Mouse (Mus musculus) spleen, adult 2 months (tissue): Measurements from ENCODE around the gene Il11ra1. TPM values are rescaled to one million over a fixed set of nuclear protein-coding genes. Genes with fewer than 3 reads are reported as not detected.
"Not testable (repeated sequence)": the region's sequence is repeated elsewhere in the genome, so short reads cannot be mapped to it uniquely, and the experiment has no call there.

Experiments
- DNase-seq, 2 experiments: peaks; one replicate each; pipeline versions ENCODE4 v3.0.0 to v3.0.0-alpha.2; 2012 to 2021; ENCODE audit warnings: low spot score in 2 of 2, low read depth in 1 of 2
- H3K27ac ChIP-seq: fragments of 200-500 bp; 2 replicates; pipeline ENCODE4 v1.5.1; 2012; ENCODE audit warnings: low read length, inconsistent platforms; ENCODE audit not compliant: insufficient read depth
- H3K27me3 ChIP-seq: fragments of 200-500 bp; 2 replicates; pipeline ENCODE4 v1.6.1; 2012; ENCODE audit warnings: mild to moderate bottlenecking, moderate library complexity, low read length, inconsistent platforms; ENCODE audit not compliant: control insufficient read depth, insufficient read depth
- H3K36me3 ChIP-seq: fragments of 200-500 bp; 2 replicates; pipeline ENCODE4 v1.6.1; 2012; ENCODE audit warnings: mild to moderate bottlenecking, low read length, inconsistent platforms; ENCODE audit not compliant: control insufficient read depth, insufficient read depth
- H3K4me1 ChIP-seq: fragments of 200-500 bp; 2 replicates; pipeline ENCODE4 v1.6.1; 2011; ENCODE audit warnings: inconsistent platforms; ENCODE audit not compliant: control insufficient read depth, insufficient read depth, insufficient read length
- H3K4me3 ChIP-seq: fragments of 200-500 bp; 2 replicates; pipeline ENCODE4 v1.5.1; 2011; ENCODE audit warnings: mild to moderate bottlenecking, inconsistent platforms; ENCODE audit not compliant: insufficient read depth, insufficient read length; ENCODE audit errors: extremely low read depth
- CTCF ChIP-seq: fragments of 200-500 bp; IDR thresholded peaks from 2 replicates; pipeline ENCODE4 v1.5.1; 2011; ENCODE audit warnings: mild to moderate bottlenecking, inconsistent platforms; ENCODE audit not compliant: insufficient read depth, insufficient read length, insufficient replicate concordance; ENCODE audit errors: extremely low read depth
- POLR2A ChIP-seq: fragments of 200-500 bp; IDR thresholded peaks from 2 replicates; pipeline ENCODE4 v1.6.1; 2011; ENCODE audit warnings: low read depth, low read length, inconsistent platforms
- WGBS: fragments of 180-500 bp; shearing (Covaris S2); methylation state at CpG from one replicate; pipeline ENCODE4 v1.1.7; 2018; 5-methylcytosine and 5-hydroxymethylcytosine counted together
- polyA plus RNA-seq: library from polyadenylated mRNA; depleted of rRNA; stranded (reverse); fragments of >200 nt; gene quantifications from 2 replicates; pipeline ENCODE4 v1.2.3, GENCODE M21; 2012

Gene Il11ra1
- polyA plus RNA-seq, 1 experiment, result 52.1 TPM

DNA sequence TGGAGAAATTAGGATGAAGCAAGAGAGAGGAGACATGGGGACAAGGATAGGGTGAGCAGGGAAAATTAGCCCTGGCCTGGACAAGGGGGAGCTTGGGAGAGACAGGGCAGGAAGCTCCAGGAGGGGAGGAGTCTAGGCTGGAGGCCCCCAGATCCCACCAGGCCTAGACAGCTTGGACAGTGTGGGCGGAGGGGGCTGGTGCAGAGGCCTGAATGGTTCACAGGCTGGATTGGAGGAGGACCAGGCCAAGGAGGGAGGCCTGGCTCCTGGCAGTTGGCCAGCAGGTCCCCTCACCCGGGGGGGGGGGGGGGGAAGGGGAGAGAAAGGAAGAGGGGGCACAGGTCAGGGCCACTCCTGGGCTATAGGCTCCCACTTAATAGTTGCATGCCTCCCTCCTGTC is 20.5 kb upstream of the Il11ra1 start:
- TF ChIP-seq POLR2A, result no peak
- TF ChIP-seq CTCF, result no peak
- no peak for DNase-seq
- Histone ChIP-seq H3K27ac (no peak overlapping the region), H3K4me3 (no peak overlapping the region), H3K36me3 (no peaks in the 10 kb centered on the region), H3K27me3 (no peaks in the 10 kb centered on the region), H3K4me1 (no peaks in the 10 kb centered on the region)
- 67% methylated on average over 2 of the region's 2 CpGs for WGBS

DNA sequence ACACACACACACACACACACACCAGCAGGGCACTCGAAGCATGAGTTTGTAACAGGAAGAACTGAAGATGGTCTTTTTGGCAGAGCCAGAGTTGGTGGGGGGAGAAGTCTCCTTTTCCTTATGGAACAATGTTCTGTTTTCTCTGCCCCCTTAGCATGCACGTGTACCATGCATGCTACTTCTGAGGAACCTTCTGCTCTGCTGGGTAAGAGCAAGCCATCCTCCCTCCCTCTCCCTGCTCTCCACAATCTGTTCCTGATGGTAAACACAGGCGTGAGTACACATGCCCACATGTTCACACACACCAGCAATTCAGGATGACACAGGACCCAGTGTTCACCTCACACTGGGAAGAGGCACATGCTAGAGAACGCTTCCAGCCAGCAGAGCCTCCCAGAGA is 18.6 kb upstream of the Il11ra1 start:
- no peaks in the 10 kb centered on the region for H3K27me3 ChIP-seq
- H3K27ac ChIP-seq, result no peak overlapping the region
- no peak for TF ChIP-seq POLR2A
- no peak for TF ChIP-seq CTCF

DNA sequence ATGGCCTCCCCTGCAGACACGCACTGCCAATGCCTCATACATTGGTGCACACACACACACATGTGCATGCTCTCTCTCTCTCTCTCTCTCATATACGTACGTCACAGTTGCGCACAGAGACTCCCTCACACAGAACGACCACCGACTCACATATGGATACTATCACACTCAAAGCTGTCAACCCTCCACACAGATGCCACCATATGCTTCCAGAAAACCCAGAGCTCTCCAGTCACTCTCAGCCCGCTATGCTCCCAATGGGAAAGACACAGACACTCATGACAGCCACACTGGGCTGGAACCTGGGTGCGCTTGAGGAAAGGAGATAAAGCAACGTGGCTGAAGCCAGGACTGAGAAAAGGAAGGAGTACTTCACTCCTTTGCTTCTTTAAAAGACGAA is 17.8 kb upstream of the Il11ra1 start:
- H3K27me3 ChIP-seq, result no peaks in the 10 kb centered on the region
- WGBS, result 74% methylated on average over 10 of the region's 10 CpGs
- TF ChIP-seq CTCF, result no peak
- no peak for TF ChIP-seq POLR2A
- H3K4me3 ChIP-seq, result no peak overlapping the region
- DNase-seq, result no peak
- no peaks in the 10 kb centered on the region for H3K36me3 ChIP-seq
- no peaks in the 10 kb centered on the region for H3K4me1 ChIP-seq
- H3K27ac ChIP-seq, result no peak overlapping the region

More for the DNA sequence above, 18.6 kb upstream of the Il11ra1 start:
- Histone ChIP-seq H3K36me3 (no peaks in the 10 kb centered on the region), H3K4me3 (no peak overlapping the region), H3K4me1 (no peaks in the 10 kb centered on the region)
- 45% methylated on average over 4 of the region's 4 CpGs for WGBS
- DNase-seq, result no peak

DNA sequence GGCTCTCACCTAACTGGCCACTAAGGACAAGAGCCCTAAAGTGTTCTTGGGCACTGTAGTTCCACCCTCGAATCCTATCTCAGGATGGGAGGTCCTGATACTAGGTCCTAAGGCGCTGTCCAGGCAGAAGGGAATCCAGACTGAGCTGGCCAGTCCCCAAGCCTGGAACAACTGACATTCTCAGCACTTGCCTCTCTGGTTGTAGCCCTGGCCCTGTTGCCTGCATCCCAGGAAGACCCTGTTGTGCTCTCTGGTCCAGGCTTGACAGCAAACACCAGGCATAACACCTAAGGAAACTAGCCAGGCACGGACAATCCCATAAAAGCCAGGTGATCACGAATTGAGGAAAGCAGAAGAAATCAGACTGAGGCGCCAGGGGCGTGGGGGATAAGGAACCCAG is 17.0 kb upstream of the Il11ra1 start:
- WGBS, result 29% methylated on average over 6 of the region's 6 CpGs
- Histone ChIP-seq H3K27me3 (no peaks in the 10 kb centered on the region), H3K27ac (no peak overlapping the region), H3K36me3 (no peaks in the 10 kb centered on the region), H3K4me1 (no peaks in the 10 kb centered on the region), H3K4me3 (no peak overlapping the region)
- no peak for DNase-seq
- TF ChIP-seq POLR2A (no peak), CTCF (no peak)

DNA sequence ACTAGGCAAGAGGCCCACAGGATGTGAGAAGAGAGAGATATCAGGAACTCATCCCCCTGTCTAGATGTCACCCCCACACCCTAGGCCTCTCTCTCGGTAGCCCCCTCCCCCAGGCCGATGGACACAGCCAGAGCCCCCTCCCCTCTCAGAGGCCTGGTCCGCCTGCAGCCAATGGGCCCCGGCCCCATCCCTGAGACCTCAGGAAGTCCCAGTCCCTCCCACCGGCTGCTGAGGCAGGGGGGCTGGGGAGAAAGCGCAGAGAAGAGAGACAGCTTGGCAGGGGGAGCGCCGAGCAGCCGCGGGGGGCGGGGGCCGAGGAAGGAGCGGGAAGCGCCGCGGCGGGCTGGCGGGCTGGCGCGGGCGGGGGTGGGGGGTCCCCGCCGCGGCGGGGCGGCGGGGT is 16.5 kb upstream of the Il11ra1 start:
- WGBS, result 8% methylated on average over 5 of the region's 27 CpGs
- H3K4me1 ChIP-seq, H3K27me3 ChIP-seq, H3K36me3 ChIP-seq, DNase-seq, H3K27ac ChIP-seq, H3K4me3 ChIP-seq: not testable (repeated sequence)

DNA sequence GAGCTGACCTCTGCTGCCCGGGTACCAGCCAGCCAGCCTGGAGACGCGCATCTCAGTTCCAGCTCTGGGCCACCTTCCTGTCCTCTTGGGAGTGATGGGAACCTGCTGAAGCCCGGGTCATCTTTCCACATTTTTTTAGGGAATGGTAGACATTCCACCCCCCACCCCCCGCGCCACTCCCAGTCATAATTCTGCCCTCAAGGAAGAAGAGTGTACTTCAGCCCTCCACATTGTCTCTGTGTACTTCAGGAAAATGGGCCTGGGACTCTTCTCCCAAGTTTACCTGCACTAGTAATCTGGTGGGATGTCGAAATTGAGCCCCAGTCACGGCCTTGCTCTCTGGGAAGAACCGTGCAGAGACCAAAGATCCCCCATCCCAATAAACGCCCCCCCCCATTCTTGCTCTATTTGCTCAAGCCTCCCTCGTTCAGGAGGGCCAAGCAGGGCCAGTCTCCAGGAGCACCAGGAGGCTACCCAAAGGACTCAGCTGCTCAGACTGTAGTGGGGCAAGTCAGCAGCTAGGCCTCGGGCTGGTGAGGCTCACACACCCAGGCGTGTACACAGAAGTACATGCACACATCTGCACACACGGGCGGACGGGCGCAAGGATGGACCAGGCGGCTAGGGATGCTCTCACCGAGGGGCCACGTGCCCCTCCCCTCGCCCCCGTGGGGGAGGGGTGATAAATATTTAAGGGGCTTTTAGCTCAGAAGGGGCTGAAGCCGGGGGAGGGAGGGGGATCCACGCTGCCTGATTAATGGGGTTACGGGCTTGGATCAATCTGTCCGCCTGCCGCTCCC is 15.5 kb upstream of the Il11ra1 start:
- not testable (repeated sequence) for DNase-seq, H3K4me3 ChIP-seq, H3K27me3 ChIP-seq, H3K4me1 ChIP-seq, H3K36me3 ChIP-seq, H3K27ac ChIP-seq
- 10% methylated on average over 22 of the region's 27 CpGs for WGBS

DNA sequence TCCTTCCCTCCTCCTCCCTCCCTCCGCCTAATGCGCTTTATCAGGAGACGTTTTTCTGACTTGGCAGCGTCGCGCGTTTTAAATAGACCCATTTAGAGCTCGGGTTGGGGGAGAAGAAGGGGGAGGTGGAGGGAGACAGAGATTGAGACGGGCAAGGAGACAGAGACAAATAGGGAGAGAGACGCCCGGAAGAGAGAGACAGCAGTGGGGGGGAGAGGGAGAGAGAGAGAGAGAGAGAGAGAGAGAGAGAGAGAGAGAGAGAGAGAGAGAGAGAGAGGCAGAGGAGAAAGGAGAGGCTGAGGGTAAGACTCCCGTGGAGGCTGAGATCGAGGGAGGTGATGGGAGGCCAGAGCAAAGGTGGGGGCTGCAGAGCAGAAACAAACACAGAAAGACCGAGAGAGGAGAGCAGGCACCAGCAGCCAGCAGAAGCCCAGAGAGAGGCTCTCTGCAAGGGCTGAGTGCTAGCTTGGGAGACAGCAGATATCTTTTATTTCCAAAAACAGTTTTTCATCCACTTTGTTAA is 14.8 kb upstream of the Il11ra1 start:
- H3K36me3 ChIP-seq, H3K27ac ChIP-seq, H3K27me3 ChIP-seq, H3K4me3 ChIP-seq, DNase-seq, H3K4me1 ChIP-seq: not testable (repeated sequence)
- 5% methylated on average over 13 of the region's 14 CpGs for WGBS

DNA sequence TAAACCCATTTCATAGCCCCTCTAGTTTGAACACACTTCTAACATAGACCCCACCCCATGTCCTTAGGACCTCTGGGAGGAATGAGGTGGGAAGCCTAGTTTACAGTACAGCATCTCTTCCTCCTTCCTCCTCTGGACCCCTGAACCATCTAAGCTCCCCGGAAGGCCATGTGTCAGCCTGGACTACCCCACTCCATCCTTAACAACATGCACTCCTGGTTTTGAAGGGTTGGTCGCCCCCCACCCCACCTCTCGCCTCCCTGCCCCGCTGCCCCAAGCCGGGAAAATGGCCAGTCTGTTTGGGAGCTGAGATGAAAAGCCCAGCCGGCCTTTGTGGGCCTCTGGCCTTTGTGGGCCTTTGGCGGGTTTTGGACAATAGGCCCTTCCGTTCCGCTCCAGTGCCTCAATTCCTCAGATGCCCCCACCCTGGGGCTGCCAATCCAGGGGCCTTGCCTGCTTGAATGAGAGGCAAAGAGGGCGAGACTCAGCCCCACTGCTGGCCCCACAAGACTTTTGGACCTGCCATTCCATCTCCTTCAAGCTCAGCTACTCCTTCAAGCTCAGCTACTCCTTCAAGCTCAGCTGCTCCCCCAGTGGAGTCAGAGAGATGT is 13.8 kb upstream of the Il11ra1 start:
- not testable (repeated sequence) for DNase-seq, H3K27ac ChIP-seq, H3K27me3 ChIP-seq, H3K36me3 ChIP-seq, H3K4me1 ChIP-seq, H3K4me3 ChIP-seq
- 63% methylated on average over 10 of the region's 10 CpGs for whole genome bisulfite sequencing

DNA sequence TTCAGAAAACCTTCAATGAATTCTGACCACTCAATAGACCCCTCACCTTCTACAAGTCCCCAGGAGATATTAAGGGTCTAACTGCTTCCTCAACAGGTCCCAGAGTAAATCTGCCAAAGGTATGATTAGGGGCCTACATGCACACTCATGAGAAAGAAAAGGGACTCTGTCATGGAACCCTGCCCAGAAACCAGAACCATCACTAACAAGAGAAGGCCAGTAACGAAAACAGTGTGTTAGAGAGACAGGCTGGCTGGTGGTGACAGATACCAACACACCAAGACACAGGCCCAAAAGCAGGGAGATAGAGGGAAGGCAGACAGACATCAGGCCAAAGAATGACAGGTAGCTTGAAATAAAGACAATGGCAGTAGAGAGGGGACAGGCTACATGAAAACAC is 11.2 kb upstream of the Il11ra1 start:
- not testable (repeated sequence) for H3K4me3 ChIP-seq
- 83% methylated on average over 1 of the region's 1 CpGs for WGBS

DNA sequence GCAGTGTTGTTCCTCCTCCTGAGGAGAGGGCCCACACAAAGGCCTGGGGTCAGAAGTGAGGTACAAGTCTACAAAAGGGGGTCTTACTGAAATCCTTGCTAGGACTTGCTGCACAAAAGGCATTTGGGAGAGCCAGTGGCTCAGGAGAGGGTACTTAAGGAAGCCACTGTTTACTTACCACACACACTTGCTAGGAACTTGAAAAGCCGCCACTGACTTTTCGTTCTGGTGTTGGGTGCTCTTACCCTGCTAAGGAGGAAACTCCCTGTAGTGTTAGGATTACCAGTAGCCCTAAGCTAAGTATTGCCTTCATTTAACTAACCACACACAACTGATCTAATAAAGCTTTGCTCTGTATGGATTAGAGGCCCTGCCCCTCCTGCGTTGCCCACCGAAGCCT is 9.8 kb upstream of the Il11ra1 start:
- H3K4me1 ChIP-seq, DNase-seq, H3K27me3 ChIP-seq, H3K27ac ChIP-seq, H3K4me3 ChIP-seq, H3K36me3 ChIP-seq: not testable (repeated sequence)
- no CpG with 5 or more reads among the region's 4 CpGs for WGBS

More for the DNA sequence above, 11.2 kb upstream of the Il11ra1 start:
- H3K4me1 ChIP-seq, H3K27ac ChIP-seq, H3K27me3 ChIP-seq, H3K36me3 ChIP-seq, DNase-seq: not testable (repeated sequence)
